Mouse (Mus musculus) kidney, adult 2 months (tissue): Measurements from ENCODE around the gene 2310039H08Rik.

Experiments used
- CTCF ChIP-seq: fragments of 200-500 bp; conservative IDR thresholded peaks from 2 replicates; pipeline ENCODE4 v1.5.1; 2011; ENCODE audit warnings: low read depth, mild to moderate bottlenecking, control low read depth, low read length, moderate library complexity, mixed read lengths; ENCODE audit not compliant: insufficient read depth, insufficient read length
- POLR2A ChIP-seq: fragments of 200-500 bp; IDR thresholded peaks from one replicate; pipeline ENCODE4 v1.6.1; 2011; ENCODE audit warnings: low read depth, low read length, control low read depth

GRCm38 (mm10) chr17:46774131-46774472 lies 1.7 kb downstream of the 2310039H08Rik start:
- TF ChIP-seq CTCF: no peak
- no peak for TF ChIP-seq POLR2A
